Mouse (Mus musculus): ENCODE results near the gene Xkr7. TPM values are rescaled to one million over a fixed set of nuclear protein-coding genes. Genes with fewer than 3 reads are reported as not detected.

Gene Xkr7
- 1.4 TPM for polyA plus RNA-seq (2015; fragmentation: Illumina TruSeq; extraction: RNeasy Lipid Tissue Mini Kit (QIAGEN cat#74804); ENCODE audit: low read depth, low replicate concordance)

DNA sequence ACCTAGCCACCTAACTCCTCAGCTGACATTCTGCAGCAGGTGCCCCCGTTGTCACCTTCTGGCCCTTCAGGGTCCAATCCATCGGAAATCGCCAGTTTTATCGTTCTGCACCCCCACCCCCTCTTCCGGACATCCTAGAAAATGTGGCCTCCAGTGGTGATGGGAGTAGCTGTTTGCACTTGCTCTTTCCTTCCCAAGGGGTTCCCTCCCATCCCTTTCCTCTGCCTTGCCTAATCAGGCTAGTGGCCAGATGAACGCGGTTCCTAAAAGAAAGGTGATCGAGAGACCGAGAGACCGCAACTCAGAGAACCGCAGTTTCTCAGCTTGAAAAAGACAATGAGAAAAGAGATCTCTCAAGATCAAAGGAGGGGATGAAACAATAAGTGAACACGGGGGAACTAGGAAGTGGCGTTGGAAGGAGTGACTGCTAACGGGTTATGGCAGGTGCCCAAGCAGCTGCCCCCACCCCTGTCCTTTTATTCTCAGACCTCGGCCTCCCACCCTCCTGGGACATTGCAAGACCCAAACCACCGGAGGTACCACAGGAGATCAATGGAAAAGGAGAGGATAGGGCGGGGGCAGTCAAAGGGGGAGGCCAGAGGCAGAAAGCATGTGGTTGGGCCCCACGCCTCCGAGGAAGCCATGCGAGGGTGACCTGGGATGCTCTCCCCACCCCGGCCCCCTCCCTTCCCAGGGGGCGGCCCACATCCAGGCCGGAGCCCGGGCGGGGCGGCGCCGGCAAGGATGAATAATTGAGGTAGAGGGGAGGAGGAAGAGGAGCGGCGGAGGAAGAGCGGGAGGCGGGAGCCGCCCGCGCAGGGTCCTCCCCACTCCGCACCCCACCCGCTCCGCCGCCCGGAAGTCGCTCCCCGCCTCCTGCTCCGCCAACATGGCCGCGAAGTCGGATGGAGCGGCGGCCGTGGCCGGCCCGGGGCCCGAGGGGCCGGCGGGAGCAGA lies at the start of gene Xkr7:
TSS of gene Xkr7 (plus strand) at position 727 of the 957 bp plus-strand sequence.

DNA sequence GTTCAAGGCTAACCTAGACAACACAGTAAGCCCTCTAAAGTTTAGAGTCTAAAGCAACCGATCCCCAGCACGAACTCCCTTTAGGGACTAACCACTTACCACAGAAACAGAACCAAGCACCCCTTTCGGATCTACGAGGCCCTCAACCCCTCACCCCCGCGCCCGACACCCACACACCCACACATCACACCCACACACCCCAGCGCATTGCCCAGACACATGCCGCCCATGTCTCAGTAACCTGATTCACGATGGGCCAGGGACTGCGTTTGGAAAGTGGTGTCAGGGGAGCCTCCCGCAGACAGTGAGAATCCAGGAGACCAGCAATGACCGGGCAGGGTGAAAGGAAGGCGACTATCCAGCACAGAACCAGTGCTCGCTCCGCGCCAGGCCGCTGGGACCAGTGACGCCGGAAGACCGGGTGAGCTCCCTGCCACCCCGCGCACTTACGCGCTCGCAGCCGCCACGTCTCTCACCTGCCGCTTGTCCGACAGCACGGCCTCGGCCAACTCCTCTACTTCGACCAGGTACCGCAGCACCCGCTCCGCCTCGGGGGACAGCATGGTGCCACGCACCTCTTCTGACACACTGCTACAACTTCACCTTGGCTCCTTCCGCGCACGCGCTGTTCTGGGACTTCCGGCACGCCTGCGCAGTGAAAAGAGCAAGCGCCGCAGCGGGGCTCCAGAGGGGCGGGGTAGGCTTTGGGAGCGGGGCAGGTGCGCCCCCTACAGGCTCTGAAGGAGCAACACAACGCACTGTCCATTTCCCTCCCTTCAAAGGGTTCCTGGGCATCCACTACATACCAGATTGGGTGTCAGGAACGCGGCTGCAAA lies 16.7 kb upstream of the Xkr7 start, which contains the start of gene Pdrg1:
TSS of gene Pdrg1 (minus strand) at position 670 of the 836 bp plus-strand sequence.

DNA sequence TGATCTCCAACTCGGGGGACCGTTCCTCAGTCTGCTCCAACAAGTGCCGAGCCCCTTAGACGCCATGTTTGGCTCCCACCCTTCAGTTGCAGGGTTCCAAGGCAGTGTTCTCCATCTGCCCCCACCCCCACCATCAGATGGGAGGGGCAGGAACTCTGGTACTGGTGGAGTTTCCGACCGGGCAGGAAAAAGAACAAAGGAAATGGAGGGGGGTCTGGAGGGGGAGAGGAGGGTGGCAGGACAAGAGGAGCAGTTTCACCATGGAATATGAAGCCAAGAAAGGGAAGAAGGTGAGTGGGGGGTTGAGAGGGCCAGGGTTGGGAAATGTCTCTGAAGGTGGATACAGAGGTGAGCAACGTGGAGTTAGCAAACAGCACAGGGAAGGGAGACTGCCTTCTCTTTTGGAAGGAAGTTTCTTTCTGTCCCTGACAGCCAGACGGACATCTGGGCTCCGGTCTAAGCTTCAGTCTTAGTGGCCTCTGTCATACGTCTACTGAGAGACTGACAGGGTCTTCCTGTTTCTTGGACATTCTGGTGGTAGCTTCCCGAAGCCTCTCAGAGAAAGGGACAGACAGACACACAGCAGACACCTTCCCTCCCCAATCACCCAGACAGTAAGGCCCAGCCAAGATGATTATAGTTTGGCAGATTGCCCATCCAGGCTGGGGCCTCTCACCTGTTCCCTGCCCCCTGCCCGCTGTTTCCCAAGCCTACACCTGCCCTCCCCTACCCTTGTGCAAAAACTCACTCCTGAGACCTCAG lies 34.3 kb downstream of the Xkr7 start, which contains the start of gene Ccm2l:
TSS of gene Ccm2l (plus strand) at position 209 of the 762 bp plus-strand sequence.

Other genes with a start within 250 kb of the Xkr7 start
- gene Bcl2l1, start 200.1 kb upstream of the Xkr7 start, polyA plus RNA-seq (2015; fragmentation: Illumina TruSeq; extraction: RNeasy Lipid Tissue Mini Kit (QIAGEN cat#74804); ENCODE audit: low read depth, low replicate concordance): 113 TPM
- 1.4 TPM for gene Tpx2, start 183.9 kb upstream of the Xkr7 start, polyA plus RNA-seq (2015; fragmentation: Illumina TruSeq; extraction: RNeasy Lipid Tissue Mini Kit (QIAGEN cat#74804); ENCODE audit: low read depth, low replicate concordance)
- gene Mylk2, start 120.5 kb upstream of the Xkr7 start, polyA plus RNA-seq (2015; fragmentation: Illumina TruSeq; extraction: RNeasy Lipid Tissue Mini Kit (QIAGEN cat#74804); ENCODE audit: low read depth, low replicate concordance): not detected
- gene Foxs1, start 98.6 kb upstream of the Xkr7 start, polyA plus RNA-seq (2015; fragmentation: Illumina TruSeq; extraction: RNeasy Lipid Tissue Mini Kit (QIAGEN cat#74804); ENCODE audit: low read depth, low replicate concordance): 1.3 TPM
- gene Dusp15, start 80.2 kb upstream of the Xkr7 start, polyA plus RNA-seq (2015; fragmentation: Illumina TruSeq; extraction: RNeasy Lipid Tissue Mini Kit (QIAGEN cat#74804); ENCODE audit: low read depth, low replicate concordance): 19.3 TPM
- gene Ttll9, start 69.4 kb upstream of the Xkr7 start, polyA plus RNA-seq (2015; fragmentation: Illumina TruSeq; extraction: RNeasy Lipid Tissue Mini Kit (QIAGEN cat#74804); ENCODE audit: low read depth, low replicate concordance): 2.4 TPM
- 93.5 TPM for gene Pdrg1, start 16.4 kb upstream of the Xkr7 start, polyA plus RNA-seq (2015; fragmentation: Illumina TruSeq; extraction: RNeasy Lipid Tissue Mini Kit (QIAGEN cat#74804); ENCODE audit: low read depth, low replicate concordance)
- gene Ccm2l, start 34.1 kb downstream of the Xkr7 start, polyA plus RNA-seq (2015; fragmentation: Illumina TruSeq; extraction: RNeasy Lipid Tissue Mini Kit (QIAGEN cat#74804); ENCODE audit: low read depth, low replicate concordance): 3.7 TPM
- gene Hck, start 76.6 kb downstream of the Xkr7 start, polyA plus RNA-seq (2015; fragmentation: Illumina TruSeq; extraction: RNeasy Lipid Tissue Mini Kit (QIAGEN cat#74804); ENCODE audit: low read depth, low replicate concordance): 2.5 TPM
- gene Tm9sf4, start 129.5 kb downstream of the Xkr7 start, polyA plus RNA-seq (2015; fragmentation: Illumina TruSeq; extraction: RNeasy Lipid Tissue Mini Kit (QIAGEN cat#74804); ENCODE audit: low read depth, low replicate concordance): 69.2 TPM
- gene Tspyl3, start 193.6 kb downstream of the Xkr7 start, polyA plus RNA-seq (2015; fragmentation: Illumina TruSeq; extraction: RNeasy Lipid Tissue Mini Kit (QIAGEN cat#74804); ENCODE audit: low read depth, low replicate concordance): 27.7 TPM
- gene Plagl2, start 209.6 kb downstream of the Xkr7 start, polyA plus RNA-seq (2015; fragmentation: Illumina TruSeq; extraction: RNeasy Lipid Tissue Mini Kit (QIAGEN cat#74804); ENCODE audit: low read depth, low replicate concordance): 3.7 TPM
- gene Pofut1, start 209.7 kb downstream of the Xkr7 start, polyA plus RNA-seq (2015; fragmentation: Illumina TruSeq; extraction: RNeasy Lipid Tissue Mini Kit (QIAGEN cat#74804); ENCODE audit: low read depth, low replicate concordance): 10.6 TPM

Data from brain, adult 10 weeks (tissue).